Mouse (Mus musculus) cerebellum, adult 11-12 months (tissue): ENCODE data around the gene Trabd.

Source experiments
- DNase-seq: peaks from one replicate; pipeline ENCODE4 v3.0.0; 2022

Trabd gene

DNA sequence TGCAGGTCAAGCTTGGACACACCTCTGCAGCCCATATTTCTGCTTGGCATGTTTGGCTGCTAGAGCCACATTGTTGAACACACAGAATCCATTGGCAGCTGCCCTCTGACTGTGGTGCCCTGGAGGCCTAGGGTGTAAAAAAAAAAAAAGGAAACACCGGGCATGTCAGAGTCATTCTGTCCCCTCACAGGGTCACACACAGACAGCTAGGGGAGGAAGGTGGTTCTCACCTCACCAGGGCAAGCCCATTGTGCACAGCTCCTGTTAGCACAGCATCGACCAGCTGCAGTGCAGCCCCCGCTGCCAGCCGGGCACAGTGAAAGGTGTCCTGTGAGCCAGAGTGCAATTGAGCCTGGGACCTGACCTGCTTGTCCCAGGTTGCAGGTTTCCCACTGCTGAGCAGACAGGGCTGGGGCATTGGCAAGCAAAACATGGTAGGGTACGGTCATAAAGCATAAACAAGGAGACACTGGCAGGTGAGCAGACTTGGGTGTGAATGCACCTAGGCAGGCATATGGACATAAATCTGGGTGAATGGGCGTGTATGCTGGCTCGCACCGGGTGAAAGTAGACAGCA is 52.5 kb downstream of the Trabd start:
- peak; percentile 54 for DNase-seq

- DNase-seq = peak; percentile 92
Measured at GRCm38 (mm10) chr15:89128382-89129350, 53.7 kb downstream of the Trabd start, which contains the start of gene Hdac10. Hdac10 (minus strand) TSS chr15:89128700.

- no peak for DNase-seq
Measured at GRCm38 (mm10) chr15:89130245-89130644, 55.3 kb downstream of the Trabd start.

DNA sequence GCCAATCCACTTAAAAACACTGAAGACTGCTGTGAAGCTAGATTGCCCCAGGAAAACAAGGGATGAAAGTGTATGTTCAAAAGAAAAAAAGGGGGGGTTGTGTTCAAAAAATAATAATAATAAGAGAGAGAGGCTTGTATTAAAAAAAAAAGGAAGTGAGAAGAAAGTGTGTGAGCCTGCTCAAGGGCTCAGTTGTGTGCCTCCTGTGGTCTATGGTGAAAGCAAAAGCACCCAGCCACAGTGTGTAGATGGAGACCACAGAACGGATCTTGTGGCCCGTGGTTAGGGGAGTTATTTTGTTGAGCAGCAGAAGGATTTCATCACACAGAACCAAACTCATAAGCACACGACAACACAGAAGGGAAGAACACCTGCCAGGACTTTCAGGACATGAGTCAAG is 56.4 kb downstream of the Trabd start:
- DNase-seq = no peak
